Mouse (Mus musculus): ENCODE data around the gene Fam71b.
A peak's percentile ranks its signal among the peaks of the same experiment; 100 is the strongest.
"Not testable (repeated sequence)": the region's sequence is repeated elsewhere in the genome, so short reads cannot be mapped to it uniquely, and the experiment has no call there.

Gene Fam71b

DNA sequence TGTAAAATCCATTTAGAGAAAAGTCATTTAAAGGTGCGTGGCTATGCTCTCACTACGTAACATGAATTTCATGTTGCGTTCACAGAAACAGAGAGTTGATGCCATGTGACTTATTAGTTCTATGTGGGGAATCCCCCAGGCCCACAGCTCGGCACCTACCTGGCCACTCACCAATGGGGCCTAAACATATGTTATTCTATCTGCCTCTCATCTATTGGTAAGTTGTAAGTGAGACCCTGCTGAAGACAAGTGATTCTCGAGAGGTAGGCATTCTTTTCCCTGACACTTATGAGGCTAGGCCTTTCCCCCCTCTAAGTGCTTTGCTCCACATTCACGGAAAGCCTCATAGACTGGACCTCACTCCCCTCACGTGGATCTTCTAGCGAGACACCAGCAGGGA is 9.8 kb upstream of the Fam71b start:
- no peak for DNase-seq

- no peak for DNase-seq
These were observed 9.3 kb upstream of the Fam71b start for GRCm38 (mm10) chr11:46387061-46387460.

GRCm38 (mm10) chr11:46388438-46388837 is 7.9 kb upstream of the Fam71b start:
- DNase-seq: no peak

DNA sequence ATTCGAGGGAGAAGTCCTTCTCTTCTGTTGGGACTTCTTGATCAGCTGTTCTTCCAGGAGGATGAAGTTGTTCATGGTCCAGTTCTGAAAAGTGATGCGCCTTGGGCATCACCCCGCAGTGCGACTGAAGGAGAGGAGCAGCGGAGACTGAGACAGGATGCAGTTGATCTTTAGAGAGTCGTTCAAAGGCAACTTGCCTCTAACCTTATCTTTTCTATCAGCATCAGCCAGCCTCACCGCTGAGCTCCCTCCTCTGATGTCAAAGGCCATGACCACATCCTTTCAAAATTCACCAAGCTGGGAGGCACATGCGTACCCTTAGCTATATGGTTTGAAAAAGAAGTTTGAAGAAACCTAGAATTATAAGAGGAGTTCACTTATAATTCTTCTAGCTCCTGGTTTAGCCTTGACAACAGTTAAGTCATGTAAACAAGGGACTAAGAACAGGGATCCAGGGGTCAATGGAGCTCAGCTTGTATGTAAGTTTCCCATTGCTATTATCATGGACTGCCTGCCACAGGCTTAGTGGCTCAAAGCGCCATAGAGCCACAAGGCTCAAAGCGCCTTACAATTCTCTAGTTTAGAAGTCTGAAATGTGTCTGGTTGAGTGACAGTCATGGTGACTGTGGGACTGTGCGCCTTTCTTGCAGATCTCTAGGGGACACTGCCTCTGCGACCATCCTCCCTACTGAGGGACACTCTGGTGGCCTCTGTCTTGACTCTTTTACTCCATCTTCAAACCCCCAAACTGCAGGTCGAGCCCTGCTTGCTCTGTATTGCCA is 6.8 kb upstream of the Fam71b start, which contains the start of gene Itk:
Gene Itk, minus strand, starts transcription at position 180 of the 782 bp plus-strand sequence.
- no peak for DNase-seq

- no peak for DNase-seq
These were observed 5.7 kb upstream of the Fam71b start for GRCm38 (mm10) chr11:46390621-46391020.

- no peak for DNase-seq
These were observed 3.5 kb upstream of the Fam71b start for GRCm38 (mm10) chr11:46392890-46393289.

- DNase-seq: no peak
These were observed 2.9 kb upstream of the Fam71b start for GRCm38 (mm10) chr11:46393413-46393812.

DNA sequence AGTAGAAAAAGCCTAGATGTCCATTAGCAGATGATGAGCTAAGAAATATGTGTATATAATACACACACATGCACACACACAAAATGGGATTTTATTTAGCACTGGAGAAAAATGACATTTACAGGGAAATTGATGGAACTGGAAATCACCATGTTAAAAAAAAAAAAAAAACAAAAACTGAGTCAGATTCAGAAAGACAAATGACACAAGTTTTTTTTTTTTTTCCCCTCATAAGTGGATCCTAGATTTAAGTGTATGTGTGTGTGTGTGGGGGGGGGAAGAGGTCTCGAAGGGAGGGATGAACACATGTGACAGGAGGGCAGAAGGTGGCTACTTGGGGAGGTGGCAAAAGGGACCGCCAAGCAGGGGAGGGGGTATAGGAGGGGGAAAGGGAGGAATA is 1.3 kb upstream of the Fam71b start:
- no peak for DNase-seq

- DNase-seq: no peak
These were observed 661 bp upstream of the Fam71b start for GRCm38 (mm10) chr11:46395698-46396097.

- DNase-seq: no peak
These were observed 461 bp downstream of the Fam71b start for GRCm38 (mm10) chr11:46396860-46397179.

GRCm38 (mm10) chr11:46397900-46398299 is 1.5 kb downstream of the Fam71b start:
- DNase-seq: no peak

DNA sequence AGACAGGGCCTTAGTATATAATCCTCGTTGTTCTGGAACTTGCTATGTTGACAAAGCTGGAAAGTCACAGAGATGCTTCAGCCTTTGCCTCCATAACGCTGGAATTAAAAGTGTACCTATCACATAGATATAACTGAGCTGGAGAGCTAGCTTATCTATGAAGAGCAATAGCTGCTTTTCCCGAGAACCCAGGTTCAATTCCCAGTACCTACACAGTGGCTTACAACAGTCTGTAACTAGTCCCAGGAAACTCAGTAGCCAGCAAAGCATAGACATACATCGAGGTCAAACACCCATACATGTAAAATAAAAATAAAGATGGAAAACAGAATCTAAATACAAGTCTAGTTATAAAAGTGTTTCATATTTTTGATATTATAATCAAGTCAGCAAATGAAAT is 2.1 kb downstream of the Fam71b start:
- no peak for DNase-seq

DNA sequence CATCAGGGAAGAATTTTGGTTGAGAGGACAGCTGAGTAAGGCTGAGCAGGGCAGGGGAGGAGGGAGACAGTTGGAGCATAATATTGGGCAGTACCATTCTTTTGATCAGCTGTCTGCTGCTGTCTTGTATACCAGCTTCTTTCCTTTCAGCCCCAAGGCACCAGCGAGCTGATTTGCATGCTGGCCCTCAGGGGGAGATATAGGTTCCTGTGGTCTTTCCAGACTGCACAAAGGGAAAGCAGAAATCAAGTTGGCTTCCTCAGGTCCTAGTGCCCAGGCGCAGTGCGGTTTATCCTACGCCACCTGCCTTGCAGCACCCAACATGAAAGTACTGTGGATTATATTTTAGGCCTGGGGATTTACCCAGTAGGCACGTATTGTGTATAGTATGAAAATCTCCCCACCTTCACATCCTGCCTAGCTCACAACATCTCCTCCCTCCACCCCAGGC is 2.6 kb downstream of the Fam71b start:
- DNase-seq: no peak

GRCm38 (mm10) chr11:46401555-46401954 is 5.2 kb downstream of the Fam71b start:
- DNase-seq: no peak

GRCm38 (mm10) chr11:46404986-46405385 is 8.6 kb downstream of the Fam71b start:
- DNase-seq: no peak

DNA sequence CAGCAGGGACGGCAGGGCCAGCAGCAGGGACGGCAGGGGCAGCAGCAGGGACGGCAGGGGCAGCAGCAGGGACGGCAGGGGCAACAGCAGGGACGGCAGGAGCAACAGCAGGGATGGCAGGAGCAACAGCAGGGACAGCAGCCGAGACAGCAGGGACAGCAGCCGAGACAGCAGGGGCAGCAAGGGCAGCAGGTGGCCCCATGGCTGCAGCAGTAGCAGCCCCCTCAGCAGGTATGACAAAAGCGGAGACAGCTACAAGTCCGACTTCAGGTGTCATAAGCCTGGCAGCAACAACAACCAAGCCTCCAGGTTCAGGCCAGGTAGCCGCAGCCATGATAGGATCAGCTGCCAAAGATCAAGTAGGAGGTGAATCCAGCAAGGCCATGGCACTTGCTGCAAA is 10.4 kb downstream of the Fam71b start:
- no peak for DNase-seq

DNA sequence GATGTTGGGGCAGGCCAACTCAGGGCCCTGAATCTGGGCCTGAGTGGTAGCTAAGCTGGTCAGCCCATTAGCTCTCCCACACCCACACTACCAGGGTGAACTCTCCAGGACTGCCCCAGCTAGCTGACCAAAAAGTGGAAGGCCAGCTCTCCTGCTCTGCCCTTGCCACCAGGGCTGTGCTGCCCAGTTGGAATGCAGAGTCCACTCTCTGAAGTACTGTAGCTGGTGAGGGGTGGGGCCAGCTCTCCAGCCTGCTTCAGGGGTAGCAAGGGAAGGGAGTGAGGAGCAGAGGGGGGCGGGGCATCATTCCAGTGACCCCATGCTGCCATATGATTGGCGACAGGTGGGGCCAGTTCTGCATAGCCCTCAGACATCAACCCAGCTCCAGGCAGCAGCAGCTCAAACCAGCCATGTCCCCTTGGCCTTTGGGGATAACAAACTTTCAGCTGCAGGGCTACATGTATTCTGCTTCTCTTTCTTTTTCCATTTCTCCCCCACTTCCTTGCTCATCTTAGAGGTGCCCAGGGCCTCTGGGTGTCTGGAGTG is 13.7 kb downstream of the Fam71b start:
- no peak for DNase-seq

DNA sequence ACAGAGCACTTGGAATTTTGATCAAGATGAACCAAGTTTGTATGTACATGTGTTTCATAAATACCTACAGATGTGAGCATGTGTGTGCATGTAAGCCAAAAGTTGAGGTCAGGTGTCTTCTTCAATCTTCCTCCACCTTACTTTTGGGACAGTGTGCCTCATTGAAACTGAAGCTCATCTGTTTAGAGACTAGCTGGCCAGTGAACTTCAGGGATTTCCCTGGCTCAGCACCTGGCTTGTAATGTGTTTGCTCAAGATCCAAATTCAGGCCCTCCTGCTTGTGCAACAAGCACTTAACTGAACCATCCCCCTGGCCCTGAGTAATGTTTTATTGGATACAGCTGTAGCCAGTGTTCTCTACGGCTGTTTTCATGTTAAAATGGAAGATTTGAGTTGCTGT is 22.1 kb downstream of the Fam71b start:
- DNase-seq: no peak

- DNase-seq: no peak
These were observed 22.5 kb downstream of the Fam71b start for GRCm38 (mm10) chr11:46418860-46419259.

DNA sequence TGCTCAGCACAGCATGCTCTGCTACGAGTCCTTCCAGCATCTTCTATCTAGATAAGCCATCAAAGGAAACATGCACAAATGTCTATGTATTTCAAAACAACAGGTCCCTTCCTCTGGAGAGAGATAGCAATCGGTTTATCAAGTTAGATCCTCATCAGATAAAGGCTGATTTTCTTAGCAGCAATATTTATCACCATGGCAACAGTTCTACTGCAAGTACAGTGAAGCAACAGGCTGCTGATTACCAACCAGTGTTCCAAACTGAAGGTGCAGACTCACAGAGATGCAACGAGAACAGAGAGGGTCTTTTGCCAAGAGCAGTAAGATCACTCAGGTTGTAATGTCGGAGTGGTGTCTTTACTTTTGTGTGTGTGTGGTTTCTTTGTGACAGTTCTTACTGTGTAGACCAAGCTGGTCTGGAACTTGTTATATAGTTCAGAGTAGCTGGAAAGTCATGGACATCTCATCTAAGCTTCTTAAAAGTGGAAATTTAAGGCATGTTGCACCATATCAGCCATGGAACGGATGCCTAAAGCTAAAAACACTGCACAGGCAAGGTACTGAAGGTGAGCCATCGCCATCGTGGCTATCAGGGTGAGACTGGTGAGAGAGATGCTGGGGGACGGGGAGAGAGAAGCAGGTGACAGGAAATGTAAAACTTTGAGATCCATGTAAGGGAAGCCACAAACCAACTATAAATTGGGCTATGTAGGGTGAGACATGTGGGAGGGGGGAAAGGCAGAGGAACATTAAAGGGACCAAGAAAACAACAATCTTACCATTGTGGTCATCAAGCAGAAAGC is 24.9 kb downstream of the Fam71b start:
- no peak for DNase-seq

DNA sequence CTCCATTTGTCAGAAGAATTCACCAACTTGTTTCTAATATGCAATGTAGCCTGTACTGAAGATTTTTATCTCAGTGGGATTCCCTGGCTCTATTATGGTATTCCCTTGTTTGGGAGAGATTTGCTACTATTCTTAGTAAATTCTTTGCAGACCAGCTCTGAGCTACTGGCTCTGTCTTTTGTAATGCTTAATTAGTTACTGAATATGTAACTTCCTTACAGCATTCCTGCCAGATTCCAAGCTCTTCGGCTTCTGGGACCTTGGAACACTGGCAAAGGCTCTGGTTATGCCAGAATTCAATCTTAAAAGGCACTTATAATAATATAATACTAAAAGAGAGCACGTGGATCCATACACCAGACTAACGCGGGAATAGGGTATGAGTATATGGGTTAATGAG is 31.8 kb downstream of the Fam71b start:
- DNase-seq: not testable (repeated sequence)

- no peak for DNase-seq
These were observed 33.8 kb downstream of the Fam71b start for GRCm38 (mm10) chr11:46430123-46430522.

GRCm38 (mm10) chr11:46431129-46431528 is 34.8 kb downstream of the Fam71b start:
- DNase-seq: peak; percentile 79

- no peak for DNase-seq
These were observed 39.0 kb downstream of the Fam71b start for GRCm38 (mm10) chr11:46435363-46435762.
